Mouse (Mus musculus): ENCODE data around the gene Map4k3.

- TF ChIP-seq POLR2A (IDR thresholded peaks at IDR 0.05; ENCODE audit: insufficient read depth, low read length) = no peak
- TF ChIP-seq CTCF (IDR thresholded peaks at IDR 0.05; ENCODE audit: low read depth, low read length) = no peak
- TF ChIP-seq EP300 (IDR thresholded peaks at IDR 0.05; ENCODE audit: insufficient read depth, low read depth, low read length) = no peak
These were observed 66.4 kb downstream of the Map4k3 start for GRCm38 (mm10) chr17:80661896-80662295.

Data from ES-Bruce4 (cell line).